Mouse (Mus musculus) 3134 (cell line): Measurements from ENCODE around the gene Spata25.

Experiments used
- DNase-seq: peaks from one replicate; pipeline ENCODE4 v3.0.0-alpha.2; 2011; ENCODE audit warnings: low spot score; ENCODE audit not compliant: insufficient read length; ENCODE audit errors: extremely low read depth

Gene Spata25

DNA sequence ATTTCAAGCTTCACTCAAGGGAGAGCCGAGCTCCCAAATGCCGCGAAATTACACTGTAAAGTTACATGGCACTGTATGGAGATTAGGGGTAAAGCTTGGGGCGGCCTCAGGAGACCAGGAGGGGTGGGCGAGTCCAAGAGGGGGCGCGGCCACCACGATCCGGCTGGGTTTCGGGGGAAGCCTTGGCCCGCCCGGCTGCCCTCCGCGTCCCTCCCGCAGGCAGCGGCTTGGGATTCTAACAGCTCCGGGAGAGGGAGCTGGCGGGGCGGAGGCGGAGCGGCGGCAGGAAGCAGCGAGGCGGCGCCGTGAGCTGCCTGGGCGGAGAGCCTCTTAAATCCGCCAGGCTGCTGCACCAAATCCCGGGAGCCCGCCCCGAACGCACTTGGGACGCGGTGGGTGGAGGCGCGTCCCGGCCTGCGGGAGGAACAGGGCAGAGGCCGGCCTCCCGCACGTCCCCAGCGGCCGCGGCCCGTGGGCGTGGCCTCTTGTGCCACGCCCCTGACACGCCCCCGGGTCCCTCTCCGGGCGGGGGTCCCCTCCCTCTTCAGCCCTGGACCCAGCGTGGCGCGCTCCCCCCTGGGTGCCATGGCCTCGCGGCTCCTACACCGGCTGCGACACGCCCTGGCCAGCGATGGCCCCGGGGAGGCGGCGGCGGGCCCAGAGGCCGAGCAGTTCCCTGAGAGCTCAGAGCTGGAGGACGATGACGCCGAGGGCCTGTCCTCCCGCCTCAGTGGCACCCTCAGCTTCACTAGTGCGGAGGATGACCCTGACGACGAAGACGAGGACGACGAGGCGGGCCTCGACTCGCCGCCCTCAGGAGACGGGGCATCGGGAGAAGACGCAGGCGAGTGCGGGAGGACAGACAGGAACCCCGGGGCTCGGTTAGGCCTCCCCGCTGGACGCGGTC is 42.6 kb downstream of the Spata25 start, which contains the start of gene Snx21:
Gene Snx21 (plus strand): TSS at position 343 of the 907 bp plus-strand sequence.
- peak; percentile 99 for DNase-seq

DNA sequence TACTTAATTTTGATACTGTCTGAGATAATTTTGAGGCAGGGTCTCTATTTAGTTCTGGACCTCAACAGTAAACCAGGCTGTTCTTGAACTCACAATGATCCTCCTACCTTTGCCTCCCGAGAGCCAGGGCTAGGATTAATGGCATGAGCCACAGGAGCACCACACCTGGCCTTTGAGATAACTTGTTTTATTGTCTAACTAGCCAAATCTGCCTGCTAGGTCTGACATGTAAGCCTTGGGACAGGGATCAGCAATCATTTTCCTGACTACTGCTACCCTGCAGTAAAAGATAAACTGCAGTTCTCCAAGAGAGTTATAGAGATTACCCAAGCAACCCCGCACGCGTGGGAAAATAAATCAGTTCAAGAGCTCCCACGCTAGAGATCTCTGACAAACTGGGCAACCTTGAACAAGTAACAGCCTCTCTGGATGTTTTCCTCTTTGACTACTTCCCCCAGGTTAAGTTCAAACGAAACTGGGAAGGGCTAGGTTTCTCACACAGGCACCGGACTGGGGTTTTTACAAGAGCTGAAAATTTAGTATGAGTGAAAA is 43.4 kb downstream of the Spata25 start:
- no peak for DNase-seq

DNA sequence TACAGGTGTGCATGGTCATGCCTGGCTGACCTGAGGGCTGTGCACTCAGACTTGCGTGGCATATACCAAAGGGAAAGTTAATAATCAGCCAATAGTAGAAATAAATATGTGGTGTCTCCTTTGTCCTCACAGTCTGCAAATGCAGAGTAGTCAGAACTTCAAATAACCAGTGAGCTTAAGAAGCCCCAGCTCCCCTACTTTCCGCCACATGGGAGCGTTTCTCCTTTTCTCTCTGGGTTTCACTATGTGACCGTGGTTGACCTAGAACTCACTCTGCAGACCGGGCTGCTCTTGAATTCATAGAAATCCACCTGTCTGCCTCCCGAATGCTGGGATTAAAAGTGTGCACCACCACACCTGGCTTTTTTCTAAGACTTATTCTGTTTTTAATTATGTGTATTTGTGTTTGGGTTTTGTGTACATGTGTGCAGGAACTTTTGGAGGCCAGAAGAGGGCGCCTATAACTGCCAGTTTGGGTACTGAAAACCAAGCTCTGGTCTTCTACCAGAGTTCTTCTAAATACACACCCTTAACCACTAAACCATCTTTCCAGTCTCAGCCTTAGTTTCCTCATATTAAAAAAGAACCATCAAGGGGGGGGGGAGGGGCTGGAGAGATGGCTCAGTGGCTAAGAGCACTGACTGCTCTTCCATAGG is 44.3 kb downstream of the Spata25 start:
- no peak for DNase-seq

DNA sequence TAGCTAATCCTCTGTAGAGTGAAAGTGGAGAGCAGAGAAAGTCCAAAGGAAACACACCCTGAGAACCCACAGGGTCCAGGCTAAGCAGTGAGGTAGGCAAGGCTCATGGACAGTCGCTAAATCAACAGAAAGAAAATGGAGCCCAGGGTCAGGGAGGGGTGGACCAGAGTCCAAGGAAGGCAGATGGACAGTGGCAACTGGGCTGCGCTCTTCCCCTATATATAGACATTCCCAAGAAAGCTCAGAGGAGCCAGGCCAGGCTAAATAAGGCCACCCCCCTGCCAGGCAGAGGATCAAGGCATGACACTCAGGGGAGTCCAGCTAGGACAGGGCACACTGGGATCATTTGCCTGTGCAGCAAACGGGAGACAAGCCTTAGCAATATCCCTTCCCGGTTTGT is 46.5 kb downstream of the Spata25 start:
- no peak for DNase-seq

DNA sequence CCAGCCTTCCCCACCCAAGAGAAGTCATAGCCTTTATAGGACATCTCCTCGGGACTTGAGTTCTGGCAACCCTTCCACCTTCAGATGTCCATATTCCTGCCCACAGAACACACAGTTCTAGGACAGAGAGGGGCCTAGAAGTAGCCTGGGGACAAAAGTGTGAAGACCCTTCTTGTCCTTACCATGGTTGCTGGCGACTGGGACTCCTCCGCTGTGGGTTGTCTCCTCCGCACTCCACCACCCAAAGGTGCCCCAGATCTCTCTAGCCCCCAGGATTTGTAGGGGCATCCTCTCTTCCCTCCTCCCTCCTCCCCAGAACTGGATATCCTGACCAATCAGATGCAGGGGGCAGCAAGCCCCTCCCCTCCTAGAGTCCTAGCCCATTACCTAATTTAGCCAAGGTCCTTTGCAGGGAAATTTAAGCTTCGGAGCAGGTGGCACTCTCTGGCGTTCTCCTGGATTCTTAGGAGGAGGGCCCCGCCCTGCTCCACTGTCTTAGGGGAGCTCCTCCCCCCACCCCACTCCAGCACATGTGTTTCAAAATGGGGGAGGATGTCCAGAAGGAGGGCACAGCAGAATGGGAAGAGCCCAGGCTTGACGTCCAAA is 48.8 kb downstream of the Spata25 start, which contains the start of gene Tnnc2:
Gene Tnnc2 (minus strand): TSS at position 487 of the 606 bp plus-strand sequence.
- no peak for DNase-seq

DNA sequence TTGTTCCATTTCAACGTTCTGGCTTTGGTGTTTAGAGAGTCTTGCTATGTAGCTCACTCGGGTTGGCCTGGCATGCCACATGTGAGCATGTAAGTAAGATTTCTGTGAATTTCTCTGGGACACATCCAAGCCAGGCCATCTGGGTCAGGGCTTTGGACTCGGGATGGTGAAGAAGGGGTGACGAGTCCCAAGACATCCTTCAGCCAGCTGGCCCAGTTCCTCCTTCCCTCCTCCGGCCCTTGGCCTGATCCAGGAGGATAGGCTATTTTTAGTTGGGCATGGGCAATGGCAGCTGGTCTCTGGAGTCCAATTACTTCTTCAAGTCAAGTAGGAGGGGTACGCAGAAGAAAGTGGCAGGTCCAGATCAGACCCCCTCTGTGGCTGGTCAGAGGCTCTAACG is 49.5 kb downstream of the Spata25 start:
- DNase-seq, result no peak

DNA sequence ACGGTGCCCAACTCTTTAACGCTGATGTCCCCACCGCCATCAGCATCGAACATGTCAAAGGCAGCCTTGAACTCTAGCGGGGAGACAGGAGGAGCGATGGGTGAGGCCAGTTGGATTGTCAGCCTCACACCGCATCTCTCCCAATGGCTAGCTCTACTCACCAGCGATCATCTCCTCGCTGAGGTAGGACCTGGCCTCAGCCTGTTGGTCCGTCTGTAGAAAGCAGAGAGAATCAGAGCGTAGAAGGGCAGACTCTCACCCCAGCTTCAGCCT is 50.4 kb downstream of the Spata25 start:
- no peak for DNase-seq

DNA sequence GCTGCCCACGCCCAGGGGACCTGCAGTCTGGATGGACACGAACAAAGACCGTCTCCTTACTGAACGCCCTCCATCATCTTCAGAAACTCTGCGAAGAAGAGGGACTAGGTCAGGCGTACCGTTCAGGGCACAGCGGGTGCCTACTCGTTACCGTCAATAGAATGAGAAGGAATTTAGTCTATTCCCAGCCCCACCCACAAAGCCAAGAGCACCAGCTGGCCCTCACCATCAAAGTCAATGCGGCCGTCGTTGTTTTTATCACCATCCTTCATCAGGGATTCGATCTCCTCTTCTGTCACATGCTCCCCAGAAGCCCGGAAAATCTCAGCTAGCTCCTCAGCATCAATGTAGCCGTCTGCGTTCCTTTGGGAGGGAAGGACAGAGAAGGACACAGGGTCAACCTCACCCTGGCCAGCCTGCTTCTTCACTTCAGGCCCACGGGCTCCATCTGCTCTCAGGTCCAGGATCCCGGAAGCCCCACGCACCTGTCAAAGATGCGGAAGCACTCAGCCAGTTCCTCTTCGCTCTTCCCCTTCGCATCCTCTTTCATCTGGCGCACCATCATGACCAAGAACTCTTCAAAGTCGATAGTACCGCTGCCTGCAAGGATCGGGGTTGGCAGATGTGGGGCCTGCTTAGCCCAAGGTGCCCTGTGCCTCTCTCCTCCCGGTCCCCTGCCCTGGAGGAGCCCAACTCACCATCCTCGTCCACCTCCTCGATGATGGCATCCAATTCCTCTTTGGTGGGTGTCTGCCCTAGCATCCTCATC is 50.9 kb downstream of the Spata25 start:
- no peak for DNase-seq

DNA sequence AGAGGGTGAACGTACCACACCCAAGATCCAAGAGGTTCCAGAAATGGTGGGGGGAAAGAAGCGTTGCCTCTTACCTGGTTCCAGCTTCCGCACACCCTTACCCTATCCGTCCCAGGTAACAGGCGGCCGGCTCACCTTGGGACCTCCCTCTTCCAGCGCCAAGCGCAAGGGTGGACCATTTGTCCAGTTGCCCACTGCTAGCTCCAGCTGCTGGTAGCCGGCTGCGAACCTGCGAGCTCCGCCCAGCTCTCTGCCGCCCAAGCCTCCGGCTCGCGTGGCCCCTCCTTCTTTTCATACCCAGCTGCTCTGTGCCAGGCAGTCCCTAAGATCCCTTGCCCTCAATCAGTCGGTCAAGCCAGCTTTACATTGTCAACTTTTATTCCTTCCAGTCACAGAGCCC is 51.5 kb downstream of the Spata25 start:
- DNase-seq, result no peak
